Mouse (Mus musculus): ENCODE results near the gene Dll1.

Gene Dll1

GRCm38 (mm10) chr17:15376494-15377181, at the start of gene Dll1:
Gene Dll1, minus strand, starts transcription at chr17:15376872.
- ATAC-seq (ENCODE audit: insufficient number of reproducible peaks, low FRiP score, low TSS enrichment): no peak

GRCm38 (mm10) chr17:15425931-15426330, 49.3 kb upstream of the Dll1 start:
- no peak for ATAC-seq (ENCODE audit: insufficient number of reproducible peaks, low FRiP score, low TSS enrichment)

- no peak for ATAC-seq (ENCODE audit: insufficient number of reproducible peaks, low FRiP score, low TSS enrichment)
Observed at GRCm38 (mm10) chr17:15423080-15423765, 46.6 kb upstream of the Dll1 start.

GRCm38 (mm10) chr17:15422666-15423065, 46.0 kb upstream of the Dll1 start:
- no peak for ATAC-seq (ENCODE audit: insufficient number of reproducible peaks, low FRiP score, low TSS enrichment)

GRCm38 (mm10) chr17:15421446-15421845, 44.8 kb upstream of the Dll1 start:
- ATAC-seq (ENCODE audit: insufficient number of reproducible peaks, low FRiP score, low TSS enrichment): no peak

- ATAC-seq (ENCODE audit: insufficient number of reproducible peaks, low FRiP score, low TSS enrichment): no peak
Observed at GRCm38 (mm10) chr17:15420021-15420603, 43.4 kb upstream of the Dll1 start.

GRCm38 (mm10) chr17:15419534-15419933, 42.9 kb upstream of the Dll1 start:
- ATAC-seq (ENCODE audit: insufficient number of reproducible peaks, low FRiP score, low TSS enrichment): no peak

GRCm38 (mm10) chr17:15416596-15417215, 40.0 kb upstream of the Dll1 start:
- ATAC-seq (ENCODE audit: insufficient number of reproducible peaks, low FRiP score, low TSS enrichment): no peak

- ATAC-seq (ENCODE audit: insufficient number of reproducible peaks, low FRiP score, low TSS enrichment): no peak
Observed at GRCm38 (mm10) chr17:15410861-15411260, 34.2 kb upstream of the Dll1 start.

GRCm38 (mm10) chr17:15409261-15409660, 32.6 kb upstream of the Dll1 start:
- ATAC-seq (ENCODE audit: insufficient number of reproducible peaks, low FRiP score, low TSS enrichment): no peak

GRCm38 (mm10) chr17:15406576-15406975, 29.9 kb upstream of the Dll1 start:
- ATAC-seq (ENCODE audit: insufficient number of reproducible peaks, low FRiP score, low TSS enrichment): no peak

GRCm38 (mm10) chr17:15401716-15402115, 25.0 kb upstream of the Dll1 start:
- no peak for ATAC-seq (ENCODE audit: insufficient number of reproducible peaks, low FRiP score, low TSS enrichment)

GRCm38 (mm10) chr17:15395997-15396675, 19.5 kb upstream of the Dll1 start, which contains the start of gene Fam120b:
Gene Fam120b, plus strand, starts transcription at chr17:15396202.
- ATAC-seq (ENCODE audit: insufficient number of reproducible peaks, low FRiP score, low TSS enrichment): peak; percentile 98

- ATAC-seq (ENCODE audit: insufficient number of reproducible peaks, low FRiP score, low TSS enrichment): no peak
Observed at GRCm38 (mm10) chr17:15389356-15389755, 12.7 kb upstream of the Dll1 start.

- ATAC-seq (ENCODE audit: insufficient number of reproducible peaks, low FRiP score, low TSS enrichment): no peak
Observed at GRCm38 (mm10) chr17:15388892-15389291, 12.2 kb upstream of the Dll1 start.

GRCm38 (mm10) chr17:15383360-15383759, 6.7 kb upstream of the Dll1 start:
- ATAC-seq (ENCODE audit: insufficient number of reproducible peaks, low FRiP score, low TSS enrichment): no peak

- no peak for ATAC-seq (ENCODE audit: insufficient number of reproducible peaks, low FRiP score, low TSS enrichment)
Observed at GRCm38 (mm10) chr17:15381869-15382660, 5.4 kb upstream of the Dll1 start.

GRCm38 (mm10) chr17:15381092-15381860, 4.6 kb upstream of the Dll1 start:
- no peak for ATAC-seq (ENCODE audit: insufficient number of reproducible peaks, low FRiP score, low TSS enrichment)

GRCm38 (mm10) chr17:15380641-15381051, 4.0 kb upstream of the Dll1 start:
- no peak for ATAC-seq (ENCODE audit: insufficient number of reproducible peaks, low FRiP score, low TSS enrichment)

Data from cerebellum, adult (tissue).